Mouse (Mus musculus) ES-CJ7 (cell line): ENCODE data around the gene Dysf.
"Not testable (repeated sequence)": the region's sequence is repeated elsewhere in the genome, so short reads cannot be mapped to it uniquely, and the experiment has no call there.

Source experiments
- DNase-seq: peaks from one replicate; pipeline ENCODE4 v3.0.0; 2011; ENCODE audit warnings: low read depth, low spot score

The Dysf gene

DNA sequence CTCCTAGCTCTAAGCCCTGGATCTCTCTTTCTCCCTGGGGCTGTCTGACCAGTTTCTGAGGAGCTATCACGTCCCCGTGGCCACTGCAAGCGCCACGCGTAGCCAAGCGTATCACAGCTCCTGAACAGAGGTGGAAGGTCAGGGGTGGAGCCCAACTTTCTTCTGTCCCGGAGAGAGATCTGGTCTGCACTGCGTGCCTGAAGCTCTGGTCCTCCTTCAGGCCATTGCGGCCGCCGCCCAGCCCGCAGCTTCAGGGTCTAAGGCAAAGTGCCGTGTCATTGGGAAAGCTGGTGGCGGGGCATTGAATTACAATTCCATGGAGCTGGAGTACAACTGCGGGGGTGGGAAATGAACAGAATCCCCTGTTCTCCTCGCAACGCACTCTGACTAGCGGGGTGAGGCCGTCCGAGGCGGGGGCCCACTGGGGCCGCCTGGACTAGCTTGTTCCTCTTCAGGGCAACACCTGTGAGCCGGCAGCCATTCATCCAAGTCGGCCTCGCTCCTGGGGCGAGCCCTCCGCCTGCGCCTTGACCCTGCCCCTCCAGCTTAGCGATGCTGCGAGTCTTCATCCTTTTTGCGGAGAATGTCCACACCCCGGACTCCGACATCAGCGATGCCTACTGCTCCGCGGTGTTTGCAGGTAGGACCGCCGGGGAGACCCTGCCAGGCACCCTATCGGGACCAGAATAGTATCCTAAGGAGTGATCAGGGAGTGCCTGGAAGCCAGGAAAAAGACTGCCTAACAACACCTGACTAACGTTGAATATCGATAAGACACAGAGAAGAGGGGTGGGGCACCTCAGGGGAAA is at the start of gene Dysf:
Dysf (plus strand) TSS at position 228 of the 809 bp plus-strand sequence.
- peak; percentile 52 for DNase-seq

DNA sequence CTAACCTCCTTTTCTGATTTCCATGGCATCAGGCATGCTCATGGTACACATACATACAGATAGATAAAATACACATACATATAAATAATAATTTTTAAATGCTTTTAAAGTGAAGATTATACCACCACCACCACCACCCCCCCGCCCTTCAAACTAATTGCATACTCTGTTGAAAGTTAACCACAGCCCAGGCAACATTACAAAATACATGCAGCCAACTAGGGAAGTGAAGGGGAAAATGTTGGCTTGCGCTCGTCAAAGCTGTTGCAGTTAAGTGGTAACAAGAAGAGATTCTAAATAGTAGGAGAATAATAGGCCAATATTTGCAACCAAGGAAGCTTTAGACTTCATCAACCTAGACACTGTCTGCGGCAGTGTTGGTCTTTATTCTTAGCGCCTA is 20.7 kb upstream of the Dysf start:
- no peak for DNase-seq

DNA sequence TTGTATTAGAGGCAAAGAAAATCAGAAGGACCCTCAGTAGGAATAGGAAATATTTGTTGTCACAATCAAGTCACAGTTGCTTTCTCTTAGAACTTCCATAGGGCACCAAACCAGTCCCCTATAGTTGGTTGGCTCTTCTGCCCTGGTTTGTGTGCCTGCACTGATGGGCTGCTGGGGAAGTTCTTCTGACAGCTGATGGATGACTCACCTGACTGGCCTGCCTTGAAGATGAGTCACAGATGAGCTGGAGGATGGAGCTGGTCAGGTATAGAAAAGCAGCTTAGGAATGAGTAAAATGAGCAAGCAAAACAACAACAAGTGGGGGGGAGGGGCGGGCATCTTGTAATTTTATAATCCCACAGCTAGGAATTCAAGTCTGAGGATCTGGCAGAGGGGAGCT is 5.7 kb upstream of the Dysf start:
- DNase-seq: no peak

DNA sequence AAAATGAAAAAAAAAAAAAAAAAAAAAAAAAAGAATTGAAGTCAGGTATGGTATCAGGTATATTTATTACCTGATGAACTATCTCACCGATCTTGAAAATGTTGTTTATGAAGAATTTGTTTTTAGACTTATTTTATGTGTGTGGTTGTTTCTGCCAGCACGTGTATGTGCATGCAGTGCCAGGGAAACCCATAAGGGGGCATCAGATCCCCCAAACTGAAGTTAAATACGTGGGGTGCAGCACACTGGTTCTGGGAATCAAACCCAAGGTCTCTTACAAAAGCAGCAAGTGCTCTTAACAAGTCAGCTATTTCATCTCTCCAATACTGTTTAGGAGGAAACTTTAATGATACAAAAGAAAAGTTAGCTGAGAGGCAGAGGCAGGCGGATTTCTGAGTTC is 4.1 kb upstream of the Dysf start:
- no peak for DNase-seq

DNA sequence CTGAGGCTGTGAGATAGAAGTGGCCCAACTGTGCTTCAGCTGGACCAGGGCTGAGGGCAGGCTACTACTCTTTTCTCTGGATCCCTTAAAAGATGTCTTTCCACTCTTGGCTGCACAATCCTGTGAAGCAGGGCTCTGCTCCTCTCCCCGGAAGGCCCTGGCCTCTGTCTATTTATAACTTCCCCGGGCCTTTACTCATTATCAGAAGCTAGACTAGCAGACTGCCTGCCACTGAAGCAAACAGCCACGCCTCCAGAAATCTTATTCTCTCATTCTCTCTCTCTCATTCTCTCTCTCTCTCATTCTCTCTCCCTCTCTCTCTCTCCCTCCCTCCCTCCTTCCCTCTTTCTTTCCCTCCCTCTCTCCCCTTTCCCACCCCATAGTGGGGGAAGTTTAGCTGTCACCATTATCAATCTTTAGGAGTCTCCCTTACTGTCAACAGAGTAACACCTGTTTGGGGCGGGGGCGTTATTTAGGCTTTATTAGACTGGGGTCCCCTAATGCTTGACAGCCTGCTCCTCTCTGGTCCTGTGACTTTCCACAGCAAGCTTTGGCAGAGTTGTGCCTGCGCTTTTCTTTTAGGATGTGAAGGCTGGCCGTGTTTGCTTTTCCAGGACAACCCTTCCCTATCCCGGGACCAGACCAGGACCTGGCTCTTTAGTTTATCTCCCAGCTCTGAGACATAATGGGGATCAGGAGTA is 932 bp downstream of the Dysf start:
- DNase-seq: no peak

DNA sequence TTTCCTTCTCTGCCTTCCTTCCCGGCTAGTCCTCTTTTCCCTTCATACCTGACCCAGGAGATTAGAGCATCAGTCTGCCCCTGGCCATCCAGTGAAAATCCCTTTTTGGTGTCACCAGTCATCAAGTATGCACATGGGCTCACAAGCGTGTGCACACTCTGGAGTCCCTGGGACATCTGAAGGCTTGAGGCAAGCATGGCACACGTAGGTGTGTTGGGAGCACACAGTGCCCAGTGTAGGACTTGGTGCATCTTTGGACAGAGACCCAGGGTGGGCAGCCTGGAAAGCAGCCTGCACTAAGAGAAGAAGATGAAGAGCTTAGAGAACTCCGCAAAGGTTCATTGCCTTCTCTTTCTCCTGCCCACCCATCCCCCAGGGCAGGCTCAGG is 1.5 kb downstream of the Dysf start:
- no peak for DNase-seq

DNA sequence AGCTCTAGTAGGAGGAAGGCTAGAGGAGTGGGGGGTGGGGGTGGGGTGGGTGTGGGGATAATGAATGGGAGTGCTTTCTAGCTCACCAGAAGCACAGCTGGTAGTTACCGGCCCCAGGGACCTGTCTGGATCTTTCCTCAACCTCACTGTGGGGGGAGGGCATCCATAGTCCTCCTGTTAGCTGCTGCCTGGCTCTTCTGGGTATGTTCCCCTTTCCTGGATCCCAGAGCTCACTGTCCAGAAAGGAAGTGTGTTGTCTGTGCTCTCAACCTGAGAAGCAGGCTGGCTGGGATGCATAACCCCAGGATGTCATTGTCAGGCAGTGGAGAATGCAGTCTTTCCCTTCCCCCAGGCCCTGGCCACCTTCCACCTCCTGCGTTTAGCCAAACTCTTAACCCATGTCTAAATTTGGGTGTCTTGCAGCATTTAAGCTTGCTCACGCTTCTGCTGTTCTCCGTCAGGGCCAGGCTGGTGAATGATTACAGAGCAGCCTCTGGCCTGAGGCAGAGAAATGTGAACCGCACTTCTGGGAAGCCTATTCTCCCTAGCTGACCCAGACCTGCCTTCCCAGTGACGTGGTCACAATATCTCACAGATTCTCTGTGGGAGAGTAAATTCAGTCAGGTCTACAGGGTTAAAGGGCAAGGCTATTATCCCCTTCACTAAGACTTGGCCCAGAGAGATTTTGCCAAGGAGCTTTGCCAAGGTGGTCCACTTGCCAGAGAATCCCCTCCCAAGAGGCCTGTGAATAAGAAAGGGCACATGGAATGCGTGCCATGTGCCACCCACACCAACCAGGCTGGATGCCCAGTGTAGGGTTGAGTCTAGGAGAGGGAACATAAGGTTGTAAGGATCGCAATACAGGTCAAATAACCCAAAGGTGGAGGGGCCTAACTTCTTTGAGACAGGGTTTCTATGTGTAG is 2.2 kb downstream of the Dysf start:
- peak; percentile 64 for DNase-seq

DNA sequence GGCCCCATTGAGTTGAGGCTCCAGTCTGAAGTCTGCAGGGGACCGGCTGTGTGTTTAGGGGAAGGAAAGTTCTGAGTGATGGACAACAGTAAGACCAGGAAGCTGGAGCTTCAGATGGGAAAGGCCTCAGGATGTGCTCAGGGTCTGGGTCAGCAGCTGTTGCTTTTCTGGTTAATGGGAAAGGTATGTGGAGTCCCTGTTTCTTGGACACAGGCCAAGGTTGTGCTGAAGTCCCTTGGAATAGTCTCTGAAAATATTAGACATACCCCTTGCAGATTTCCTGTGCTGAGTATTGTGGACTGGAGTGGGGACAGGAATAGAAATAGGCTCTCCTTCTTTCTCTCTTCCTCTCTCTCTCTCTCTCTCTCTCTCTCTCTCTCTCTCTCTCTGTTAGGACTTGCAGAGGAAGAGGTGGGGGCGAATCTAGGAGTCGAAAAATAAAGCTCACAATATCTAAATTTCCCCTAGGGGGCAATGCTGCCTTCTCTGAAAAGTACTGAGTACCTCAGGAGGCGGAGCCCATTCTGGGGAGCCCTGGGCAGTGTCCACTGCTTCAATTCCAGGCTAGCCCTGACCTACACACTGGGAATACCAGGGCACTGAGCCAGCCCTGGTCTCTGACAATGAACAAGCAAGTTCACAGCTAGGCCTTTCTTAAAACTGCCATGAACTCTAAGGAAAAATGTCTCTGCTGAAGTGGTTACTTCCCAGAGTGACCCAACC is 6.7 kb downstream of the Dysf start:
- not testable (repeated sequence) for DNase-seq

DNA sequence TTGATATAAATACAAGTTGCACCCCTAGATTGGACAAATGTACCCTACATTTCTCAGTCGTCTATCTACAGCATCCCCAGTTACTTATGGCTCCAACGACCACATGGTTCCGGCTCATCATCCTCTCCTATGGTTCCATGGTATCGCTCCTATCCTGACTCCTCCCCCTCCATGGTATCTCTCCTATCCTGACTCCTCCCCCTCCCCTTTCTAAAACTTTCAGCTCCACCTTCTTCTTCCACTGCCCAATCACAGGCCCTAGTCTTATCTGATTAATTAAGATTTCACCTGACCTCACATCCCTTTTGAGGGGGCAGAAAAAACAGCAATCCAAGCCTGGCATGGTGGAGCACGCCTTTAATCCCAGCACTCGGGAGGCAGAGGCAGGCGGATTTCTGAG is 8.5 kb downstream of the Dysf start:
- DNase-seq: peak; percentile 52

DNA sequence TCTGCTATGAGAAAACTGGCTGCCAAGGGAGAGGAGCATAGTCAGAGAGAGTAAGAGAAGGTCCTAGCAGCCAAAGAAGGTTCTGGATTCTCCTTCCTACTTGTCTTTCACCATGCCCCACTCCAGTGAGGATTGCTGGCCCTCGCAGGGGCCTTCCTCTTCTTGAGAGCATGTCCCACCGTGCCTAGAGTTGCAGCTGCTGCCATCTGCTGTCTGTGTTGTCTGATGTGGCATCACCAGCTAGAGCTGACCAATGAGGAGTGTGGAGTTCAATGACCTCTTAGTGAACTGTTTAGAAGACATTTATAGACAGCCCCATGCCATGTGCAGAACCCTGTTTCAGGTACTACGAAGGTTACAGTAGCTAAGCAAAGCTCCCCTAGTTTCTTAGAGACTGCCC is 9.0 kb downstream of the Dysf start:
- peak; percentile 62 for DNase-seq

DNA sequence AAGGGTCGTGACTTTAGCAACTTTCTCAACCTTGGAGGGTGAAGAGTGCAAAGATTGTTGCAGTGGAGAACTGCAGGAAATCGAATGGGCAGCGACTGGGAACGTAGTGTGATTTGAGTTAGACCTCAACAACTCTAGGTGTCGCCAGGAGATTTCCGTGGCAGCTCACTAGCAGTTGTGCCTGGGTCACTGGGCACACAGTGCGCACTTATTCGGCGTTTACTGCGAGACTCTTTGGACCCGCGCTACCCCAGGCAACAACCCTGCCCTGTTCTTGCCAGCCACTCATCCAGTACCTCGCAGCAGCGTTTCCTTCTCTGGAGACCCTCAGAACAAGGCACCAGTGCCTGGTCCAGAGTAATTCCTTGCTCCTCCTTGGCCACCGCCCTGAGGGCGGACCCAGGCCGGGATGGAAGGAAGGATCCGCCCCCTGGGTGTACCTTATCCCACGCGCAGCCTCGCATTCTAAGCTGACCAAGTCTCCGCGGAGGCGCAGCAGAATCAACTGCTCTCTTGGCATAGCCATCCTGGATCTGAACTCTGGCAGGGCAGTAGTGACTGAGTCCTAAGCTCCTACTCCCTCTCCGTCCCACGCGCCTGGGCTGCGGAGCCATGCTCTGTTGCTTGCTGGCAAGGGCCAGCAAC is 10.6 kb downstream of the Dysf start:
- peak; percentile 50 for DNase-seq

DNA sequence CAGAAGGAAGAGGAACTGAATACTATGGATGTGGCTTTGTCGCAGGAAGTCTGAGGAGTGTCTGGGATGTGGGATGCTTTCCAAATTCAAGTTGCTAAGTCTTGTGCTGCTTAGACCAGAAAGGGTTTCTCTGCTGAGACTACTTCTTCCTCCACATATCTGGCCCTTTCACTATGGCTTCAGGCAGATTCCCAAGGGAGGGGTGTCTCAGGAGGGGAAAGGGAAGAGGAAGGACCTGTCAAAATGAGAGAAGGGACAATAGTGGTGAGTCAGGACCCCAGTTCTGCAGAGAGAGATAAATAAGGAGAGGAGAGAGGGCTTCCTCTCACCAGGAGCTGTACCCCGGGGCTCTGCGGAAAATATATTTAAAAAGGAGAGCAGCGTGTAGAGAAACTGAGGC is 11.6 kb downstream of the Dysf start:
- DNase-seq: no peak

DNA sequence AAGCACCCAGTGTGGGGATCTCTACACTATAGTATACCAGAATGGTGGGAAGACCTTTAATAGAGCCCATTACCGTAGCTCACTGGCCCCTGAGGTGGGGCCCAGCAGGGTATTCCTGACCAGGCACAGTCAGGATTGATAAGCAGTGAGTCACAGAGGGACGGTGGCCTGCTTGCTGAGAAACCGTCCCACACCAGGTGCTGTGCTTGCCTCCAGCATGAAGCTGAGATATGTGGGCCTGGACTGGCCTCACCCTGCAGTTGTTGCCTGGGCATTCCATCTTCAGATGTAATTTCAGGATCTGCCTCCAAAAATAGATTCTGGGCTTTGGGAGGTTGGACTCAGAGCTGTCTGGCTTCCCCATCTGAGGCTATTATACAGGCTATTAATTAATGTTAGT is 13.6 kb downstream of the Dysf start:
- no peak for DNase-seq

DNA sequence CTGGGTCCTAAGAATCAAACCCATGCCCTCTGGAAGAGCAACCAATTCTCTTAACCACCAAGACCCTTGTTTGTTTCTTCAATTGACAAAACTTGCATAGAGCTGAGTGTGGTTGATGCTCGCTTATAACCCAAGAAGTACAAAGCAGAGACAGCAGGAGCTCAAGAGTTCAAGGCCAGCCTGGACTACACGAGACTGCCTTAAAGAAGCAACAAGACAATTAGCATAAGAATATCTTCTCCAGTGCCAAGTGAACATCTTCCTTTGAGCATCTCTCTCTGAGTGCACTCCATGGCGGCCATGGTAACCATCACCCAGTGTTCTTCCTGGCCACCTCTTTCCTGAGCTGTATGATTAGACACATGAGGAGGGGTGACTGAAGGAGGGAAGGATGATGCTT is 17.2 kb downstream of the Dysf start:
- peak; percentile 66 for DNase-seq

DNA sequence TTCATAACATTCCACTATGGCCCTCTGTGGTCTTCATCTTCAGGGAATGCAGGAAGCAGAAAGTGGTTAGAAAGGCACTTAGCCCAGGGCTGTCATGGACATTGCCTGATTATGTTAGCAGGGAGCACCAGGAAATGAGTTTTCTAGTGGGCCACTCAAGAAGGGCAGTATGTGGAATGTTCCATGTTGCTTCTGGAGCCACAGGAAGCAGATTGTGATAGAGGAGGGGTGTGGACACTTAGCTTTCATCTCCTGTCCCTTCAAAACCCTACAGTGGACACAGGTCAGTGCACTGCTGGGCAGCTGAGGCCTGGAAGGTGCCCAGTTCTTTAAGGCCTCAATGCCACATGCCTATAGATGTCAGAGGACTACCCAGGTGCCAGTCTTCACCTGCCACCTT is 20.4 kb downstream of the Dysf start:
- no peak for DNase-seq

DNA sequence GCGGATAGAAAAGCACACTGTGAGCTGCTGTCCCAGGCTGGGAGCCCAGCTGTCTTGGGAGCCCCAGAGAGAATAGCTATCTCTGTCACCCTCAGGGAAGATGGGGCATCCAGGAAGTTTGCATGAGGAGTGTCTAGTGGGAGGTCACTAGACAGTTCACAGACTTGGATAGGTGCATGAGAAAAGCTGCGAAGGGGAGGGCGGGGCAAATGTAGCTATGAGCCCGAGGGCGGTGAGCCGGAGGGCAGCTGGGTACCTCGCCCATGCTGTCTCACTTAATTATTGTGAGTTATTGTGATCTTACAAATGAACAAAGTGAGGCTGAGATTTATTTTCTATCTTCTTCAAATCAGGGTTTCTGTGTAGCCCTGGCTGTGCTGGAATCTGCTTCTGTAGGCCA is 21.4 kb downstream of the Dysf start:
- peak; percentile 43 for DNase-seq

DNA sequence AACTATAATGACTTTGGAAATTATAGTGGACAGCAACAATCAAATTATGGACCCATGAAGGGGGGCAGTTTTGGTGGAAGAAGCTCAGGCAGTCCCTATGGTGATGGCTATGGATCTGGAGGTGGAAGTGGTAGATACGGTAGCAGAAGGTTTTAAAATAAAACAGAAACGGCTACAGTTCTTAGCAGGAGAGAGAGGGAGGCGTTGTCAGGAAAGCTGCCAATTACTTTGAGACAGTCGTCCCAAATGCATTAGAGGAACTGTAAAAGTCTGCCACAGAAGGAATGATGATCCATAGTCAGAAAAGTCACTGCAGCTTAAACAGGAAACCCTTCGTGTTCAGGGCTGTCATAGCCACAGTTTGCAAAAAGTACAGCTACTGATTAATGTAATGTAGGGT is 24.1 kb downstream of the Dysf start:
- not testable (repeated sequence) for DNase-seq

DNA sequence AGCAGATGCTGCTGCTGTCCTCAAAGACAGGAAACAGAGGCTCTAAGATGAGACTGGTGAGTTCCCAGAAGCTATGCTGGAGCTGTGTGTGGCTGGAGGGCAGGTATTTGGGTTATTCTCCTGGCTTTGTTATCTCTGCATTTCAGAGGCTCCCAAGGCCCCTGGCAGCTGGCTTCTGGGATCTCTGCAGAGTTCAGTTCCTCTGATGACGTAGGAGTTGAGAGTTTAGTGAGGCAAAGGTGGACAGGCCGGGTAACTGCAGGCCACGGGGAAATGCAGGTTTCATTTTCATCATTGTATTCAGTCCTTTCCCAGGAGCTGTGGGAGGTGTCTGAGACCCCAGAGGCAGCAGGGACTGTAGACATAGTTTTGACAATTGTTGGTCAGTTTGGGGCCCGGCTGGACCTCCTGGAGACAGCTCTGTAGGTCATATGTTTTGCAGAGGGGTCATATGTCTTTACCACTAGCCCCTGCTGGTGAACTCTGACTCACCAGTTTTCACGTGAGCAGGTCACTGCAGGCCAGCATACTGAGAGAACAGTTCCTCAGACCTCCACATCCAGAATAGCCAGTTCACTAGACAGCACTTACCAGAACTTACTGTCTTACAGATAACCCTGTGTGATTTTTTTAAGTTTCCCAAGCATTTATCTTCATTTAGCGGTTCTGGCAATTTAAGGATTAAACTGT is 35.0 kb downstream of the Dysf start:
- no peak for DNase-seq

DNA sequence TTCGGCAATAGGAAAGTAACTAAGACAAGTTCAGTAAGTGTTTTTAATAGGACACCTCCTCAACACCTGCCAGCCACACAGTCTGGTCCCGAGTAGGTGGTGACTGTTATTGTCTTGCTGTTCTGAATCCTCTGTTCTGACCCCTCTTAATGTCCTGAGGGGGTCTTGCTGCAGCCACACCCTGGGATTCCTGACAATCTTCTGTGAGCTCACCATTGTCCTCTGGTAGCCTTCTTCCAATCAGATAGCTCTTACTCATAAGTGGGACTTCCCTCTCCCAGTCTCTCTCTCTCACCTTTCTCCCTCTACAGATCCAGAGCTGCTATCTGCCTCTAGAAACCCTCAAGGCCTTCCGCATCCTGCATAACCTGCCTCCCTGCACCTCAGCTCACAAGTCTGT is 36.3 kb downstream of the Dysf start:
- DNase-seq: peak; percentile 85

DNA sequence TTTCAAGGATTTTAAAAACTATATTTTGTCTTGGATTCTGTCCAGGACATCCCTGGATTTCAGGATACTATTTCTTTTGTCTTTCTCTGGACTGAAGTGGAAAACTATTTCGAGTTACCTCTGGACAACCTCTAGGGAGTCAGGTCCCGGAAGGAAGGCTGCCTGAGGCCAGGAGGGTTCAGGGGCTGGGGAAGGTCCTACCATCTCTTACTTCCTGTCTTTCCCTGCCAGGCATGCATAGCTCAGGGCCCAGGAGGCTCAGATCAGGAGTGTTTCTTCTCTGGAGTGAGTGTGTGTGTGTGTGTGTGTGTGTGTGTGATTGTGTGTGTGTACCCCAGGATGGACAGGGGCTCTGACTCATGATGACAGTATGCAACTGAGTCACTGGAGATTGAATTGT is 40.5 kb downstream of the Dysf start:
- DNase-seq: no peak
